In genomic region chr19:30890377-30890776, GRCm38 (mm10) we compare ENCODE assay signal across 14 mouse cellular contexts.
DNase-seq lines count a peak whose midpoint lies in the region; ATAC-seq and TF ChIP-seq lines count a peak whose summit lies in the region.
"Had no signal": no experiment of that assay in that cellular context is flagged by ENCODE, and none has a peak within 500 bp of the region (broad histone marks: within the 10 kb centered on the region; RNA-seq: fewer than 3 reads in every experiment).

No protein-coding gene starts in this region.

- H3K27me3 ChIP-seq in hindbrain, postnatal 0 days (ENCODE audit: insufficient read depth, low read length) = no peaks in the 10 kb centered on the region

- no peak overlapping the region for H3K4me2 ChIP-seq in hindbrain, postnatal 0 days (ENCODE audit: low read depth, low read length)

- H3K4me3 ChIP-seq in hindbrain, postnatal 0 days (ENCODE audit: low read length) = no peak overlapping the region
- no peak overlapping the region for H3K4me3 ChIP-seq in lung, adult 2 months (replicated peaks; ENCODE audit: extremely low read depth, low read depth, low read length)
- H3K4me3 ChIP-seq: heart, embryonic 10.5 days had no signal

- intact Hi-C loops in left cerebral cortex, postnatal 25 days (cut with DNase I) = no loop called here

- DNase-seq in left cerebral cortex, postnatal 25 days (ENCODE audit: low spot score in 2 of 2) = peak; percentile 12 to 51
- DNase-seq in left cerebral cortex, adult 11 months (ENCODE audit: low spot score) = no peak
- DNase-seq in embryo, embryonic 9.5 days (ENCODE audit: extremely low spot score) = peak; percentile 28
- DNase-seq in hindbrain, postnatal 0 days (ENCODE audit: low spot score) = peak; percentile 18
- DNase-seq in retina, embryonic 14.5 days (ENCODE audit: low spot score) = peak; percentile 40
- no peak for DNase-seq in ovary, postnatal 10 days (ENCODE audit: low spot score)
- no peak for DNase-seq in lung, adult 2 months
- no peak for DNase-seq in kidney, adult 8-10 months
- DNase-seq: adrenal gland, postnatal 25 days; cerebellum, adult 8-10 months; kidney, adult 11 months had no signal

- no peaks in the 10 kb centered on the region for H3K4me1 ChIP-seq in hindbrain, postnatal 0 days (ENCODE audit: insufficient read depth, low read length)
- no peaks in the 10 kb centered on the region for H3K4me1 ChIP-seq in lung, adult 2 months (ENCODE audit: control insufficient read depth, insufficient read depth, low read length)

- no peaks in the 10 kb centered on the region for H3K36me3 ChIP-seq in hindbrain, postnatal 0 days (ENCODE audit: insufficient read depth, low read length)
- H3K36me3 ChIP-seq: heart, embryonic 10.5 days had no signal

- WGBS in hindbrain, postnatal 0 days = 42% methylated on average over 2 of the region's 2 CpGs
- 70% methylated on average over 2 of the region's 2 CpGs for WGBS in lung, adult 2 months

- 0 out of 2 replicates have a peak, but pooled peaks have one; percentile 43 for ATAC-seq in hindbrain, postnatal 0 days
- ATAC-seq: CD4-positive, CD25-positive, alpha-beta regulatory T cell, adult 4 months had no signal

- no peak overlapping the region for H3K27ac ChIP-seq in hindbrain, postnatal 0 days
- H3K27ac ChIP-seq: heart, embryonic 10.5 days; liver, embryonic 14.5 days had no signal

- H3K9ac ChIP-seq in hindbrain, postnatal 0 days (replicated peaks; ENCODE audit: low read length) = no peak overlapping the region
- H3K9ac ChIP-seq: liver, embryonic 14.5 days had no signal

- no peaks in the 10 kb centered on the region for H3K9me3 ChIP-seq in hindbrain, postnatal 0 days (ENCODE audit: low read length)
- H3K9me3 ChIP-seq: heart, embryonic 10.5 days had no signal

- no peak for TF ChIP-seq CTCF in hindbrain, postnatal 0 days (IDR thresholded peaks at IDR 0.05; ENCODE audit: low read depth)
- TF ChIP-seq CTCF in lung, adult 2 months (IDR thresholded peaks at IDR 0.05; ENCODE audit: insufficient read depth, low read length) = no peak

- no peak for TF ChIP-seq POLR2A in lung, adult 2 months (IDR thresholded peaks at IDR 0.05; ENCODE audit: borderline replicate concordance, extremely low read depth, low read depth, low read length)

Comparison
In these comparisons a context has a peak if more than half of its experiments do, and no peak if none do; other contexts are left out.
1. DNase-seq: peak in left cerebral cortex, postnatal 25 days (2 of 2), embryo, embryonic 9.5 days (single experiment), hindbrain, postnatal 0 days (single experiment) and retina, embryonic 14.5 days (single experiment); none in left cerebral cortex, adult 11 months (single experiment), ovary, postnatal 10 days (single experiment), lung, adult 2 months (single experiment) and kidney, adult 8-10 months (0 of 2).